Mouse (Mus musculus): ENCODE results near the gene Efhc1. TPM values are rescaled to one million over a fixed set of nuclear protein-coding genes. Genes with fewer than 3 reads are reported as not detected.

Efhc1 gene
- polyA plus RNA-seq, 1 experiment: 0.09 TPM

DNA sequence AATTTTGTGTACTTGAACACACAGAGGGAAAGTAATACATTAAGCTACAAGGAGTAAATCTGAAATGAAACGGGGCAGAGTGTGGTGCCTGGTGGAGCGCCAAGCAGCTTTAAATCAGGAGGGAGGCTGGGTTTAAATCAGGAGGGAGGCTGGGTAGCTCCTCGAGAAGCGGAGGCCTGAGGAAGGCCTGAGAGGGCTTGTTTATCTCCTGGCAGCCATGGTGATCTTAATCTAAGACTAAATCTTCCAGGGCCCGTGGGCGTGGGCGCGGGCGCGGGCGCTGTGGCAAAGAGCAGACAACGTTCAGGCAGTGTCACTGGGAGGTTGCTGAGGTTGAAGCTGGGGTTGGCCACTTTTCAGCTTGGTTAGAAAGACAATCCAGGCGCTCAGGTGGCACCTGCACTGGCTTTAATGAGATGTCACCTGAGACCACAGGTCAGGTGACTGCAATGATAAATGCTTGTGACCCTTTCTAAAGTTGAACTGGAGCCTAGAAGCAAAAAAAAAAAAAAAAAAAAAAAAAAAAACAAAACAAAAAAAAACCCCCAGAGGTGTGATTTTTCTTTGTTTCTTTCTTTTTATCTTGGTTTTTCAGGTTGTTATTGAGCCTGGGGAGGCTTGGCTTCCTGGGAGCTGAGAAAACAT, 38.8 kb upstream of the Efhc1 start:
- Histone ChIP-seq H3K79me2 (ENCODE audit: control insufficient read depth, insufficient read depth) (no peaks in the 10 kb centered on the region), H3K79me3 (ENCODE audit: low read depth) (no peaks in the 10 kb centered on the region), H3K4me3 (ENCODE audit: insufficient read depth, poor library complexity, severe bottlenecking) (no peak overlapping the region), H3K36me3 (ENCODE audit: control insufficient read depth, insufficient read depth) (no peaks in the 10 kb centered on the region), H3K27me3 (ENCODE audit: control insufficient read depth, insufficient read depth, insufficient read length) (no peaks in the 10 kb centered on the region), H3ac (ENCODE audit: control insufficient read depth, insufficient read length, low read depth) (no peak overlapping the region)
- TF ChIP-seq MYOD1 (IDR thresholded peaks at IDR 0.05; ENCODE audit: control insufficient read depth, insufficient read length, low read depth) (no peak), FOSL1 (IDR thresholded peaks at IDR 0.05; ENCODE audit: insufficient read depth, low read length, poor library complexity, severe bottlenecking) (no peak), CTCF (IDR thresholded peaks at IDR 0.05; ENCODE audit: control insufficient read depth, insufficient read depth, insufficient read length) (no peak), CEBPB (IDR thresholded peaks at IDR 0.05; ENCODE audit: low read depth) (no peak), MAX (IDR thresholded peaks at IDR 0.05) (no peak), USF1 (IDR thresholded peaks at IDR 0.05; ENCODE audit: low read depth) (no peak), MYOG (IDR thresholded peaks at IDR 0.05; ENCODE audit: control insufficient read depth, extremely low read depth, insufficient read length) (no peak)

DNA sequence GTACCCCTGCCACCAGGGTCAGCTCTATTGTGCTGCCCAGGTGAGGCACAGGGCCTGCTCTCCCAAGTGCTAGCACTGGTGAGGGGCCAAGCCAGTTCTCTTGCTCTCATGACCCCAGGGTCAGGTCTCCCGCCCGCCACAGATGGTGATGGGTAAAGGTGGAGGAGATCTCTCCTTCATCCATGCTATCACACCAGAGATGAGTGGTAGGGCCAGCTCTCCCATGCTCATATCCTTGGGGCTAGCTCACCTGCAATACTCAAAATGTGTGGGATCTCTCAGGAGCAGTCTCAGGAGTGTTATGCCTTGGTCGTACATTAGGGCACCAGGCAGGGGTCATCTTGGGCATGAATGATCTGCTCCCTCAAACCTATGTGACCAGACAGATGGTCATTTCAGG, 36.7 kb upstream of the Efhc1 start:
- Histone ChIP-seq H3K79me2 (ENCODE audit: control insufficient read depth, insufficient read depth) (no peaks in the 10 kb centered on the region), H3K4me3 (ENCODE audit: insufficient read depth, poor library complexity, severe bottlenecking) (no peak overlapping the region), H3K36me3 (ENCODE audit: control insufficient read depth, insufficient read depth) (no peaks in the 10 kb centered on the region), H3K27me3 (ENCODE audit: control insufficient read depth, insufficient read depth, insufficient read length) (no peaks in the 10 kb centered on the region), H3K79me3 (ENCODE audit: low read depth) (no peaks in the 10 kb centered on the region), H3ac (ENCODE audit: control insufficient read depth, insufficient read length, low read depth) (no peak overlapping the region)
- no peak for TF ChIP-seq USF1 (IDR thresholded peaks at IDR 0.05; ENCODE audit: low read depth)
- TF ChIP-seq CEBPB (IDR thresholded peaks at IDR 0.05; ENCODE audit: low read depth): no peak
- no peak for TF ChIP-seq MYOG (IDR thresholded peaks at IDR 0.05; ENCODE audit: control insufficient read depth, extremely low read depth, insufficient read length)
- no peak for TF ChIP-seq FOSL1 (IDR thresholded peaks at IDR 0.05; ENCODE audit: insufficient read depth, low read length, poor library complexity, severe bottlenecking)
- TF ChIP-seq MYOD1 (IDR thresholded peaks at IDR 0.05; ENCODE audit: control insufficient read depth, insufficient read length, low read depth): no peak
- TF ChIP-seq MAX (IDR thresholded peaks at IDR 0.05): no peak
- TF ChIP-seq CTCF (IDR thresholded peaks at IDR 0.05; ENCODE audit: control insufficient read depth, insufficient read depth, insufficient read length): no peak

DNA sequence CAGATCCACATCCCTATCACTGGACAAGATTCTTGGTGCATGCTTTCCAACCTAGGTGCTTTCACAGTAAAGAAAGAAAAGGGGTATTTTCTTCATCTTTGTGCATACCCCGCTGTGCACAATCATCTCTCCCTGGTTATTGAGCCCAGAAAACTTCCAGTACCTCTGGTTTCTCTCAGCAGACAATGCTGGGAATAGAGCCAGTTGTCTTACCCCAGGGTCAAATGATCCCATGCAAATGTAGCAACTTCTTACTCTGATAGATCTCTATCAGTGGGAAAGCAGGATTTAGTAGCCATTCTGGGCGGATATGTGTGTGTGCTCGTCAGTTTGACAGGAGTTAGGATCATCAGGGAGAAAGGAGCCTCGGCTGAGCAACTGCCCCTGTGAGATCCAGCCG, 35.8 kb upstream of the Efhc1 start:
- H3ac ChIP-seq (ENCODE audit: control insufficient read depth, insufficient read length, low read depth): no peak overlapping the region
- H3K27me3 ChIP-seq (ENCODE audit: control insufficient read depth, insufficient read depth, insufficient read length): no peaks in the 10 kb centered on the region
- H3K79me2 ChIP-seq (ENCODE audit: control insufficient read depth, insufficient read depth): no peaks in the 10 kb centered on the region
- H3K36me3 ChIP-seq (ENCODE audit: control insufficient read depth, insufficient read depth): no peaks in the 10 kb centered on the region
- H3K79me3 ChIP-seq (ENCODE audit: low read depth): no peaks in the 10 kb centered on the region
- no peak for TF ChIP-seq FOSL1 (IDR thresholded peaks at IDR 0.05; ENCODE audit: insufficient read depth, low read length, poor library complexity, severe bottlenecking)
- TF ChIP-seq CTCF (IDR thresholded peaks at IDR 0.05; ENCODE audit: control insufficient read depth, insufficient read depth, insufficient read length): no peak
- no peak for TF ChIP-seq MYOG (IDR thresholded peaks at IDR 0.05; ENCODE audit: control insufficient read depth, extremely low read depth, insufficient read length)
- no peak for TF ChIP-seq MYOD1 (IDR thresholded peaks at IDR 0.05; ENCODE audit: control insufficient read depth, insufficient read length, low read depth)
- TF ChIP-seq USF1 (IDR thresholded peaks at IDR 0.05; ENCODE audit: low read depth): no peak
- no peak for TF ChIP-seq CEBPB (IDR thresholded peaks at IDR 0.05; ENCODE audit: low read depth)
- TF ChIP-seq MAX (IDR thresholded peaks at IDR 0.05): no peak
- H3K4me3 ChIP-seq (ENCODE audit: insufficient read depth, poor library complexity, severe bottlenecking): no peak overlapping the region

DNA sequence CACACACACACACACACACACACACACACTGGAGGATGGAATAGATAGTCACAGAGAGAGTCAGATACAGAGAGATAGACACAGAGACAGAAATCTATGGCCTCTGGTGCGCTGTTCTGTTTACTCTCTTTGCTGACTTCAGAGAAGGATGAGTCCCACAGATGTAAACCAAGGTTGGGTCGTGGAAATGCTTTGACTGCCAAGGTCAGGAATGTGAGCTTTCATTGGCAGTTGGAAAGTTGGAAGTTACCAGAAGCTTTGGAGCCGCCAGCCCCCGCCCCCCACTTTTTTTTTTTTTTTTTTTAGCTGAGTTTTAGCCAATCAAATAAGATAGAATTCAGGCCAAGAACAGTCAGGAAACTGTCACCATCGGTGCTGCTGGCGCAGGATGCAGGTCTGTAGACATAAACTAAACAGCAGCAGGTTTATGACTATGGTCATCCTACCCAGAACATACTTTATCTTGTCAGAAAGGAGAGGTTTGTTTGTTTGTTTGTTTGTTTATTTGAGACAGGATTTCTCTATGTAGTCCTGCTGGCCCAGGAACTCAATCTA, 33.9 kb upstream of the Efhc1 start:
- no peak for TF ChIP-seq MYOG (IDR thresholded peaks at IDR 0.05; ENCODE audit: control insufficient read depth, extremely low read depth, insufficient read length)
- no peak for TF ChIP-seq CEBPB (IDR thresholded peaks at IDR 0.05; ENCODE audit: low read depth)
- TF ChIP-seq MYOD1 (IDR thresholded peaks at IDR 0.05; ENCODE audit: control insufficient read depth, insufficient read length, low read depth): no peak
- no peak for TF ChIP-seq USF1 (IDR thresholded peaks at IDR 0.05; ENCODE audit: low read depth)
- no peak for TF ChIP-seq FOSL1 (IDR thresholded peaks at IDR 0.05; ENCODE audit: insufficient read depth, low read length, poor library complexity, severe bottlenecking)
- no peak for TF ChIP-seq MAX (IDR thresholded peaks at IDR 0.05)
- no peak for TF ChIP-seq CTCF (IDR thresholded peaks at IDR 0.05; ENCODE audit: control insufficient read depth, insufficient read depth, insufficient read length)
- Histone ChIP-seq H3ac (ENCODE audit: control insufficient read depth, insufficient read length, low read depth) (no peak overlapping the region), H3K27me3 (ENCODE audit: control insufficient read depth, insufficient read depth, insufficient read length) (no peaks in the 10 kb centered on the region), H3K79me2 (ENCODE audit: control insufficient read depth, insufficient read depth) (no peaks in the 10 kb centered on the region), H3K79me3 (ENCODE audit: low read depth) (no peaks in the 10 kb centered on the region), H3K36me3 (ENCODE audit: control insufficient read depth, insufficient read depth) (no peaks in the 10 kb centered on the region), H3K4me3 (ENCODE audit: insufficient read depth, poor library complexity, severe bottlenecking) (no peak overlapping the region)

DNA sequence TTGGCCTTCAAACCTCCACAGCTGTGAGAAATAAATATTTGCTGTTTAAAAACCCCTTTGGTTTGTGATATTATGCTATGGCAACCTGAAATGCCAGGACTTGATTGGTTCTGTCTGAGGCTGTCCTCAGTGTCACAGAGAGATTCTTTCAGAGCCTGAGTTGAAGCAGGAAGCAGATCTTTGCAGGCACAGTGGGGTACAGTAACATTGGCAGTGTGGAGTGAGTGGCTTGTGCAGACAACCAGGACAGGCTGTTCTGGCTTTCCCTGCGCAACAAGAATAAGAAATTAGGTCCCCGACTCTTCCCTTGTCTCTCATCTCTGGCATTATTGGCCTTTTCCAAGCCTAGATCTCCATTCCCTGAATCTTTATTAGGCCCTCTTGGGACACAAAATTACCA, 31.7 kb upstream of the Efhc1 start:
- no peak overlapping the region for H3K4me3 ChIP-seq (ENCODE audit: insufficient read depth, poor library complexity, severe bottlenecking)

More for the DNA sequence above, 31.7 kb upstream of the Efhc1 start:
- TF ChIP-seq CEBPB (IDR thresholded peaks at IDR 0.05; ENCODE audit: low read depth) (no peak), MAX (IDR thresholded peaks at IDR 0.05) (no peak), MYOD1 (IDR thresholded peaks at IDR 0.05; ENCODE audit: control insufficient read depth, insufficient read length, low read depth) (no peak), FOSL1 (IDR thresholded peaks at IDR 0.05; ENCODE audit: insufficient read depth, low read length, poor library complexity, severe bottlenecking) (no peak), CTCF (IDR thresholded peaks at IDR 0.05; ENCODE audit: control insufficient read depth, insufficient read depth, insufficient read length) (no peak), USF1 (IDR thresholded peaks at IDR 0.05; ENCODE audit: low read depth) (no peak), MYOG (IDR thresholded peaks at IDR 0.05; ENCODE audit: control insufficient read depth, extremely low read depth, insufficient read length) (no peak)
- Histone ChIP-seq H3ac (ENCODE audit: control insufficient read depth, insufficient read length, low read depth) (no peak overlapping the region), H3K27me3 (ENCODE audit: control insufficient read depth, insufficient read depth, insufficient read length) (no peaks in the 10 kb centered on the region), H3K79me2 (ENCODE audit: control insufficient read depth, insufficient read depth) (no peaks in the 10 kb centered on the region), H3K79me3 (ENCODE audit: low read depth) (no peaks in the 10 kb centered on the region), H3K36me3 (ENCODE audit: control insufficient read depth, insufficient read depth) (no peaks in the 10 kb centered on the region)
